Mouse (Mus musculus): ENCODE data around the gene Rad51c. TPM values are rescaled to one million over a fixed set of nuclear protein-coding genes. Genes with fewer than 3 reads are reported as not detected.
"Not testable (repeated sequence)": the region's sequence is repeated elsewhere in the genome, so short reads cannot be mapped to it uniquely, and the experiment has no call there.

The Rad51c gene
- total RNA-seq (2021) (1 to 10 TPM; 1.6 to 2.2 TPM), polyA plus RNA-seq (2012; rRNA removed) (0.13 and 0.15 TPM in 2 replicates)
- long read RNA-seq, partial matches to known transcripts = 0 of 1 reads
- long read RNA-seq, other reads (novel, unspliced or antisense) = 0 of 1 reads

DNA sequence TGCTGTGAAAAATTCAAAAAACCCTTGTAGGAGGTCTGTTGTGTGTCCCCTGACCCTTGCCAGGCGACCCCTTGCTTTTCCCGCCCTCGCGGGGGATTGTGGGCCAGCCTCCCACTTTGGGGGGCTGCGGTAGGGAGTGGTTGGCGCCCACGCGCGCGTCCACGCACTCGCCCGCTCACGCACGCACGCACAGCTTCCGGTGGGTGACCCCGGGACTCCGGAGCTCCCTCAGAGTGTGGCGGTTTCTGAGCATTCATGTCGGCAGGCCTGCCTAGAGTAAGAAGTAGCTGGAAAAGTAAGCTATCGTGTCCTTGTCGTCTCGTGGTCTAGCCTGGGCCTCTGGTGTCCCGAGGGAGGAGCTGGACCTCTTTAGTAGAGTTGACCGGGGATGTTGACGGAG is at the start of gene Rad51c, which contains the start of gene Tex14:
Gene Rad51c, minus strand, starts transcription at position 79 of the 400 bp plus-strand sequence.
Gene Tex14, plus strand, starts transcription at position 190 of the 400 bp plus-strand sequence.
- no peak for DNase-seq

DNA sequence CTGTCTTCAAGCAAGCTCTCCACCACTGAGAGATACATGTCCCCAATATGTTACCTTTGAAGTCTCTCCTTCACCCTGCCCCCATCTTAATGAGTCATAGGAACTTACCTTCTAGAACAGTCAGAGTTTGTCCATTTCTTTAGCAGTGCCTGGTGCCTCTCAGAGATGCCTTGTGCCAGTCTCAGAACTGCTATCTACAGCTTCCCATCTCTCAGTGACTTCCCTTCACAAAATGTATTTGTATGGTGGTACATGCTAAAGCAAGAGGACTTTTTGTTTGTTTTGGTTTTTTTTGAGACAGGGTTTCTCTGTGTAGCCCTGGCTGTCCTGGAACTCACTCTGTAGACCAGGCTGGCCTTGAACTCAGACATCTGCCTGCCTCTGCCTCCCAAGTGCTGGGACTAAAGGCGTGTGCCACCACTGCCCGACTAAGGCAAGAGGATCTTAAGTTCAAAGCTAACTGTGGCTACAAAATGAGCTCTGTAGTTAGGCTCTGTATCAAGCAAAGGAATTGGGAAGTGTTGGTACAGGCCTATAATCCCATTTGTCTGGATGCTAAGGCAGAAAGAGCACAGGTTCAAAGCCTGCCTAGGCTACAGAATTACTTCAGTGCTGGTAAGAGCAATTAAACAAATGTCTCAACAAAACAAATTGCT is 49.4 kb upstream of the Rad51c start:
- DNase-seq = no peak

DNA sequence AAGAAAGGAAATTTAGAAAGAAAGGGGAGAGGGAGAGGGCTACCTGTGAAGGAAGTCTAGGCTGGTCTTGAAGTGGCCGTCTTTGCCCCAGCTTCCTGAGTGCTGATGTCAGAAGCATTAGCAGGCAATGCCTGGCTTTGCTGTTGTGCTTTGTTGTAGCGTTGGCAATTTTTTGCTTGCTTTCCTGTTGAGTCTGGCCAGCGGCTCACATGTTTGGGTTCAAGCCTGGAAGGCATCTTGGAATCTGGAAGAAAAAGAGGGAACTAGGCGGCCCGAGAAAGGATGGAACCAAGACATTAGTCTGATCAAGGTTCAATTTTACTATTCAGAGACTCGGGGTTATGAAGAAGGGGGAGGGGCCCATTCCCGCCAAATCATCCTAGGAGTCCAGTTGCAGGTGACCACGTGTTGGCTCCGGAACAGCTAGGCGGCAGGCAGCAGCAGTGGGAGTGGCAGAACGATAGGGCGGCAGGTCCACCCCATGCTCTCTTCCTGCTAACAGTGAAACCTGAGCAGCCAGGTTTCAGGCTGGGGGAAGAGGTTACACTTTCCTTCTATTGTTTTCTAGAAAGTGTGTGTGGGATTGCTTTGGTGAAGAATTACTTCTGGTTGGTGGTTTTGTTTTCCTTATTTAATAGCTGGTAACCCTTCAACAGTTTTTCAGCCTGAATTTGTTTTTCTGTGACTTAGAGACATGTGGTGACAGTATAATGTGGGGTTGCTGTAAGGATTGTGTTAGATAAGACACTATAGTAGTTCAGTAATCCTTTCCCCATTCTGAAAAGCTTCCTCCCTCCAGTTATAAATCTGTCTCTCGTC is 48.7 kb upstream of the Rad51c start:
- DNase-seq = no peak

DNA sequence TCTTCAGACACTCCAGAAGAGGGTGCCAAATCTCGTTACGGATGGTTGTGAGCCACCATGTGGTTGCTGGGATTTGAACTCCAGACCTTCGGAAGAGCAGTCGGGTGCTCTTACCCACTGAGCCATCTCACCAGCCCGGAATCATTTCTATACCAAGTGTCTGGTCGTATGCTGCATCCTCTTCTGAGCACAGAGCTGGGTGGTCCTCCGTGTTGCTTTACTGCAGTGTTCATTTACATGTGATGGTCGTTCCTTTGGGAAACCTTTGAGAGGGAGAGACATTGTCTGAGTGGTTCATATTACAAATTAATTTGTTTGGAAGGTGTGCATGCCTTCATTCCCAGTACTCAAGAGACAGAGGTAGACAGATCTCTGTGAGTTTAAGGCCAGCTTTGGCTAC is 48.0 kb upstream of the Rad51c start:
- DNase-seq = not testable (repeated sequence)

DNA sequence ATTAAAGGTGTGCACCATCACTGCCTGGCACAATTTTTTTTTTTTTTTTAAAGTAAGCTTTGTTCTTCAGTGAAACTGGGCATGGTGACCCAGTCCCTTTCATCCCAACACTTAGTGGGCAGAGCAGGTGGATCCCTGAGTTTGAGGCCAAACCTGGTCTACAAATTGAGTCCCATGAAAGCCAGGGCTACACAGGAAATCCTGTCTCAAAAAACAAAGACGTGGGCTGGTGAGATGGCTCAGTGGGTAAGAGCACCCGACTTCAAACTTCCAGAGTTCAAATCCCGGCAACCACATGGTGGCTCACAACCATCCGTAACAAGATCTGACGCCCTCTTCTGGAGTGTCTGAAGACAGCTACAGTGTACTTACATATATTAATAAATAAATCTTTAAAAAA is 45.1 kb upstream of the Rad51c start:
- not testable (repeated sequence) for DNase-seq

DNA sequence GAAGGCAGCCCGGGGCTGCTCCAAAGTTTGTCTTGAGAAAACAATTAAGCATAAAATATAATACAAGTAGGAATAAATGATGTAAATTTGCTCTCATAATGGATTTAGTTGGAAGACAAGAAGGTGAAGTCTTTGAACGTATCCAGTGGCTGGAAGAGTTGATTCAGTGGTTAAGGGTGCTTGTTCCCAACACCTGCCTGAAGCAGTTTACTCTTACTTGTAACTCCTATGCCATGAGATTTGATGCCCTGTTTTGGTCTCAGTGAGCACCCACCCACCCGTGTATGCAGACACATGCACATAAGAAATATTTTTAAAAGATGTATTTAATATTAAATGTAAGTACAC is 44.4 kb upstream of the Rad51c start:
- no peak for DNase-seq

DNA sequence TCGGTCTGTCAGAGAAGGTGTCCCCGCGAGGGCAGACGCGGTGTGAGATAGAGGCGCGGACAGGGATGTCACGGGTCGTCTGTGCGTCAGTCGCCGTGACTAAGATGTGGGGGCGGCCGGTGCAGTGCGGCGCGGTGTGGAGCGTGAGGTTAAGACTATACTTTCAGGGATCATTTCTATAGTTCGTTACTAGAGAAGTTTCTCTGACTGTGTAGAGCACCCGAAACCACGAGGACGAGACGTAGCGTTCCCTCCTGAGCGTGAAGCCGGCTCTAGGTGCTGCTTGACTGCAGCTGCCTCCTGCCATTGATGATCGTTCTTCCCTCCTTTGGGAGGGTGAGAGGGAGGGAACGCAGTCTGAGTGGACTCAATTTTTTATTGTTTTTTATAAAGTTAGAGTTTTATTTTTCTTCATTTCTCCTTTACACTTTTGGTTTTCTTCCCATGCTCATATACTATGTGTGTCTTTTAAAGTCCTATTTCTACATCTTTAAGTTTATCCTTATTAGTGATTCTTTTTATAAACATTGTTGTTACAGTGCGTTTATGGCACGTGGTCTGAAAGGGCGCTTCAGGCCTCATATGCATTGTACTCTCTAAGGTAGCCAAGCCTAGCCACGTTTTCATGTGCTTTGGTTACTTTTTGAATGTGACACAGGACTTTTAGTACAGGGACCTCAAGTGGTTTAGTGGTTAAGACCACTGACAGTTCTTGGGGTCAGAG is 43.9 kb upstream of the Rad51c start:
- DNase-seq = peak; percentile 42

DNA sequence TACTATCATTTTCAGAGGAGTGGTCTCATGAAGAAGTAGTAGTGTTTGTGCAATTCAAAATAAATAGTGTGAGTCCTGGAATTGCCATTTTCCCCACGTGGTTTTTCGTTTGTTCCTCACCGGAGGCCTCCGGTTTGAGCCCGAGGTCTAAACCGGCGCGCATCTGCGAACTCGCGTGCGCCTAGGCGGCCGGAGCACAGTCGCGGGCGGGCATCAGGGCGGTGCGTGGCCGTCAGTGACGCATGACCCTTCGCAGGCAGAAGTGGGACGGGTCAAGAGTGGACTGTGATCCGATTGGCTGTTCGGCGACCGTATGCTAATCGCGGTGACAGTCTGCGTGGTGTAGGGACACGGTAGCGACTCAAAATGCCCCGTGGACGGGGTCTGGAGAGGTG is 43.3 kb upstream of the Rad51c start:
- DNase-seq = peak; percentile 97

DNA sequence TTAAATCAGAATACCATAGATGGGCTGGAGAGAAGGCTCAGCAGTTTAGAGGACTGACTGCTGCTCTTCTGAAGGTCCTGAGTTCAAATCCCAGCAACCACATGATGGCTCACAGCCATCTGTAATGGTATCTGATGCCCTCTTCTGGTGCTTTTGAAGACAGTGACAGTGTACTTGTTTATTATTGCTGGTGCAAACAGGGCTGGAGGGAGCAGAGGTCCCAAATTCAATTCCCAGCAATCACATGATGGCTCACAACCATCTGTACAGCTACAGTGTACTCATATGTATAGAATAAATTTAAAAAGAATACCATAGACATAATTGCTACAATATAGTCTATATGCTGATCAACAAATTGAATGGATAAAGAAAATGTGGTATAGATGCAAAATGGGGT is 42.7 kb upstream of the Rad51c start:
- DNase-seq = no peak

DNA sequence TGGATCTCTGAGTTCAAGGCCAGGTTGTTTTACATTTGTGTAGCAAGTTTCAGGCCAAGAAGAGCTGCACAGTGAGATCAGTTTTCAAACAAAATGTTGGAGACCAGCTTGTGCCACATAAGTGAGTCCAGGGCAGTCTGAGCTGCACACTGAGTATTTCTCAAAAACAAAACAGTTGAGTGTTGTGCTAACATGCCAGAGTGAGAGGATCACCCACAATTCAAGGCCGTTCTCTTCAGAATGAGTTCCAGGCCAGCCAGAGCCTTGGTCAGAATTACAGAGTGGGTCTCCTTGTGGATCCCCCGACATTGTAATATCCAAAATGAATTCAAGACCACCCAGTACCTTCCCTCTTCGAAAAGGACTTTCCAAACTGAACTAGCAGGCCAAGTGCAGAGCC is 41.4 kb upstream of the Rad51c start:
- DNase-seq = no peak

DNA sequence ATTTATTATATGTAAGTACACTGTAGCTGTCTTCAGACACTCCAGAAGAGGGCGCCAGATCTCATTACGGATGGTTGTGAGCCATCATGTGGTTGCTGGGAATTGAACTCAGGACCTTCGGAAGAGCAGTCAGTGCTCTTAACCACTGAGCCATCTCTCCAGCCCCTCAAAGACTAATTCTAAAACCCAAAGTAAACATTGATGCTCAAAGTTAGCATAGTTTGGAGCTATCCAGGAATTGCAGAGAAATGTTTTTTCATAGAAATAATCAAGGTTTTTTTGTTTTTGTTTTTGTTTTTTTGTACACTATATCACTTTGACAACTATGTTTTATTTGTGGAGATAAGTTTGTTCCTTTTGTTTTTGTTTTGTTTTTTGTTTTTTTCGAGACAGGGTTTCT is 40.8 kb upstream of the Rad51c start:
- DNase-seq = not testable (repeated sequence)

DNA sequence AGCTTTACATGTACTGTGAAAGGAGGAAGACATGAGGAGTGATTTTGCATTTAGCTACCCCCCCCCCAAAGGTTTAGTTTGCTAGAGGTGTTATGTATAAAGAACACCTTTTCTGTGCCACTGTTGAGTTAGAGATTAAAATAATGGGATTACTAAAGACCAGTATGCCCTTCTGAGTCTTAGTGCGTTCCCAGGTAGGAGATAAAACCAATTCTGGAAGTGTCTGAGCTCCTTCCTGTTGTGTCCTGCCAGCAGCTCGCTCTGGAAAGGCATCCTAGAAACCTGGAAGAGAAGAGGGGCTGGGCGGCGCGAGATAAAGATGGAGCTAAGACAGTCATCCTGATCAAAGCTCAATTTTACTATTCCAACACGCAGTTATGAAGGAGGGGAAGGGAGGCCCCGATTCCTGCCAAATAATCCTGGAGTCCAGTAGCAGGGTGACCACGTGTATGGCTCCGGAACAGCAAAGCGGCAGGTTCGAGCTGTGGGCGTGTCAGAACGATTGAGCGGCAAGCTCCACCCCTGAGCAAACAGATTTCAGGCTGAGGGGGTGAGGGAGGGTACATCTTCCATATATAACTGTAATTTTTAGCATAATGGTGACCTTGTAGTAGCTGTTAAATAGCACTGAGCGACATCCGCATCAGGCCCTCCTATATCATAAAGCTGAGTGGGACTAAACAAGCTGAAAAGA is 40.1 kb upstream of the Rad51c start:
- DNase-seq = no peak

DNA sequence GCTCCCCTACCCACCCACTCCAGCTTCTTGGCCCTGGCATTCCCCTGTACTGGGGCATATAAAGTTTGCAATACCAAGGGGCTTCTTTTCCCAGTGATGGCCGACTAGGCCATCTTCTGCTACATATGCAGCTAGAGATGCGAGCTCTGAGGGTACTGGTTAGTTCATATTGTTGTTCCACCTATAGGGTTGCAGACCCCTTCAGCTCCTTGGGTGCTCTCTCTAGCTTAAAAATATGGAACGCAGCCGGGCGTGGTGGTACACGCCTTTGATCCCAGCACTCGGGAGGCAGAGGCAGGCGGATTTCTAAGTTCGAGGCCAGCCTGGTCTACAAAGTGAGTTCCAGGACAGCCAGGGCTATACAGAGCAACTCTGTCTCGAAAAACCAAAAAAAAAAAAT is 39.3 kb upstream of the Rad51c start:
- DNase-seq = not testable (repeated sequence)

DNA sequence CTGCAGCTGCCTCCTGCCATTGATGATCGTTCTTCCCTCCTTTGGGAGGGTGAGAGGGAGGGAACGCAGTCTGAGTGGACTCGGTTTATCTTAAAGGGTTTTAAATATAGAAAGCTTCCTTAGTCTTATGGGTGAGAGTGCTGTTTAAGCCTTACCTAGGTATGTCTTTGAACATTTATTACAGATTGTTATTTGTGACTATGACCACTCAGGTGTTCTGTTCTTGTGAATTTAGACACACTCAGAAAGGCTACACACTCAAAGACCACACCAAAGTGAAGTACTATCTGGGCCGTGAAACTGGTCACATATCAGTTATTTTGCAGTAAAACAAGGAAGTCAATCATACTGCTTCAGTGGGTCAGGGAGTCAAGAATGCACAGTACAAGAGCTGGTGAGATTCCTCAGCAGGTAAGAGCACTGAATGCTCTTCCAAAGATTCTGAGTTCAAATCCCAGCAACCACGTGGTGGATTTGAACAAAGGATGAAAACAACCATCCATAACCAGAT is 38.7 kb upstream of the Rad51c start:
- DNase-seq = peak; percentile 70

DNA sequence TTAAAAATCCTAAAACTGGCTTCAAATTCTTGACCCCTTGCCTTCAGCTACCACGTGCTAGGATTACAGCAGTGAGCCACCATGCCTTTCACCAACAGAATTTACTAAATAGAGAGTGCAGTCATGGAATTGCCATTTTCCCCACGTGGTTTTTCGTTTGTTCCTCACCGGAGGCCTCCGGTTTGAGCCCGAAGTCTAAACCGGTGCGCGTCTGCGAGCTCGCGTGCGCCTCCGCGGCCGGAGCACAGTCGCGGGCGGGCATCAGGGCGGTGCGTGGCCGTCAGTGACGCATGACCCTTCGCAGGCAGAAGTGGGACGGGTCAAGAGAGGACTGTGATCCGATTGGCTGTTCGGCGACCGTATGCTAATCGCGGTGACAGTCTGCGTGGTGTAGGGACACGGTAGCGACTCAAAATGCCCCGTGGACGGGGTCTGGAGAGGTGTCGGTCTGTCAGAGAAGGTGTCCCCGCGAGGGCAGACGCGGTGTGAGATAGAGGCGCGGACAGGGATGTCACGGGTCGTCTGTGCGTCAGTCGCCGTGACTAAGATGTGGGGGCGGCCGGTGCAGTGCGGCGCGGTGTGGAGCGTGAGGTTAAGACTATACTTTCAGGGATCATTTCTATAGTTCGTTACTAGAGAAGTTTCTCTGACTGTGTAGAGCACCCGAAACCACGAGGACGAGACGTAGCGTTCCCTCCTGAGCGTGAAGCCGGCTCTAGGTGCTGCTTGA is 38.1 kb upstream of the Rad51c start:
- peak; percentile 91 for DNase-seq

DNA sequence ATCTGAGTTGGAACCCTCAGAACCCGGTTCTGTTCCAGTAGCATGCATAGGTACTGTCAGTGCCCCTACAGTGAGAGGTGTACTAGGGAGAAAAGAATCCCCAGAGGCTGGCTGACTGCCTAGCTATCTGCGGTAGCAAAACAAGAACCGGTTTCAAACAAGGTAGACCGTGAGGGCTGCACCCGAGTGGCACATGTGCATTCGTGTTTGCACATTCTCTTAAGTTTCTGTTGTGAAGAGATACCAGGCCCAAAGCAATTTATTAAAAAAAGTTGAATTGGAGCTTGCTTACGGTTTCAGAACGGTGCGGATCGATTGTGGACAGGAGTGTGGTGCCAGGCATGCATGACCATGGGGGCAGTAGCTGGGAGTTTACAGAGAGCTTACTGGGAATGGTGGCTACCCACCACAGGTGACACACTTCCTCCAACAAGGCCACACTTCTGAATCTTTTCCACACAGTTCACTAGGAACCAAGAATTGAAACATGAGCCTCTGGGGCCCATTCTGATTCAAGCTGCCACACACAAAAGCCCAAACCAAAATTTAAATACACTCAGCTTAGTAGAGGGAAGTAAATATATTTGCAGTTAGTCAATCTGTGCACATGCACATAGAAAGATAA is 35.2 kb upstream of the Rad51c start:
- DNase-seq = no peak

DNA sequence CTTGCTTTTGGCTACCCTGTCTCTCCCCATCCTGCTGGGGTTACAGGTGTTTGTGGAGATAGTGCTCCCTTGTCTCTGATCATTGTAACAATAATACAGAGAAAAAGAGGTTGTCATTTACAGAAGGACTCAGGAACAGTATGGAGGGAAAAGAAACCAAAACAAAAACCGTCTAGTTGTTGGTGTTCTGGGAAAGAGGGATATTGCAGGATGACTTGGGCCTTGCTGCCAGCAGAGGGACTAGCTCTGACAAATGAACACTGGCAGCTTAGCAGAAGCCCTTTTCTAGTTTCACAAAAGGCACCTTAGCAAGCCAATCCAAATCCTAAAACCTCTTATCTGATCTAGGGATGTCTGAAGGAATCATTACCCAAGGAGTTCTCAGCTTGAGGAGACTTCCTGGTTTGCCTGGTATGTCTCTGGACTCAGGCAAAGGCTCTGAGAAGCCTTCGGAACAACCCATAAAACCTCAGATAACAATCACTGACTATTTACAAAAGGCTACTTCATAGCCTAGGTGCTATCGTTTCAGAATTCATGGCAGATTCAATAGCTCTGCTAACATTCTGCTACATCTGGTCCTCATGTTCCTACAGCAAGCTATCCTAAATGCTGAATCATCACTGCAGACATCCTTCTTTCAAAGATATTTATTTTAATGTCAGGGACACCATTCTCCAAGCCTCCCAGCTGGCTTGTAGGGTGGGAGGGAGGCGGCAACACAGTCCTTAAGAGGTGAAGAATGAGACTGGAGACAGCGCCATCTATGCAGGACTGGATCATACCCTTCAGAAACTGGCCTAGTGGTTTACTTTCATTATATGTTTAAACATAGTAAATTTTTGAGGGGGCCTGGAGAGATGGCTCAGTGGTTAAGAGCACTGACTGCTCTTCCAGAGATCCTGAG is 31.8 kb upstream of the Rad51c start:
- peak; percentile 34 for DNase-seq

DNA sequence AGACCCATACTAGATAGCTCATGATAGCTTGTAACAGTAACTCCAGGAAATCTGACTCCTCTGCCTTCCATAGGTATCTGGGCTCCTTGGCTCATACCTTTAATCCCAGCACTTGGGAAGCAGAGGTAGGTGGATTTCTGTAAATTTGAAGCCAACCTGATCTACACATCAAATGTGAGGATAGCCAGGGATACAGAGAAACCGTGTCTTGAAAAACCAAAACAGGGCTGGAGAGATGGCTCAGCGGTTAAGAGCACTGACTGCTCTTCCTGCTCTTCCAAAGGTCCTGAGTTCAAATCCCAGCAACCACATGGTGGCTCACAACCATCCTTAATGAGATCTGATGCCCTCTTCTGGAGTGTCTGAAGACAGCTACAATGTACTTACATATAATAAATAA is 30.4 kb upstream of the Rad51c start:
- DNase-seq = not testable (repeated sequence)

DNA sequence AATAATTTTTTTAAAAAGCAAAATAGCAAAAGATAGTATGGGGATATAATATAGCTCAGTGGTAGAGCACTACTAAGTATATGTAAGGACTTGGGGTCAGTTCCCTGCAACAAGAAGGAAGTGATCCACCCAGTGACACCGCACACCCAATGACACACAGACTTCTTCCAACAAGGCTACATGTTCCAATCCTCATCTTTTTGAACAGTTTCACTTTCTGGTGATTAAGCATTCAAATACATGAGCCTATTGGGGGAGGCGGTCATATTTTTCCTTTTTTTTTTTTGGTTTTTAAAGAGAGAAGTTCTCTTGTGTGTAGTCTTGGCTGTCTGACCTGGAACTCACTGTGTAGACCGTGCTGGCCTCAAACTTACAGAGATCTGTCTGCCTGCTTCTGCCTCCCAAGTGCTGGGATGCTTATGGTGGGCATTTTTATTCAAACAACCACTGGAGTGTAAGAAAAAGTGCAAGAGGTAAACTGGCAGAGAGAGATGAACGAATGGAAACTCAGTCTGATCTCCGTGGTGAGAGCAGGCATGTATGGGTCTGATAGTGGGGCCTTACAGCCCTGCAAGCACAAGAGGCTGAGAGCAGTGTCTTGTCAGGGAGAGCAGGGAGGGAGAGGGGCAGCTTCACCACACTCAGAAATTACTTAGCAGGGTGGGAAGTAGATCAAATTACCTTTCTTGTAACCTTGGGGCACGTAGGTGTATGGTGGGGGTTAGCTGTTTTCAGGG is 28.3 kb upstream of the Rad51c start:
- no peak for DNase-seq

Data from adrenal gland, adult 2 months (tissue).